In genomic region chr9:21565004-21565586, GRCm38 (mm10) we compare ENCODE assay signal across 28 mouse cellular contexts. TPM values are rescaled to one million over a fixed set of nuclear protein-coding genes. Genes with fewer than 3 reads are reported as not detected.
DNase-seq lines count a peak whose midpoint lies in the region; ATAC-seq lines count a peak whose summit lies in the region.
"Had no signal": no experiment of that assay in that cellular context is flagged by ENCODE, and none has a peak within 500 bp of the region (broad histone marks: within the 10 kb centered on the region; RNA-seq: fewer than 3 reads in every experiment).

No protein-coding gene starts in this region.

- H3K27me3 ChIP-seq in megakaryocyte, embryonic 14.5 days (replicated peaks) = no peaks in the 10 kb centered on the region
- no peaks in the 10 kb centered on the region for H3K27me3 ChIP-seq in liver, embryonic 13.5 days
- H3K27me3 ChIP-seq in hindbrain, embryonic 12.5 days = no peaks in the 10 kb centered on the region
- H3K27me3 ChIP-seq: kidney, embryonic 15.5 days; neural tube, embryonic 13.5 days had no signal

- H3K4me2 ChIP-seq in liver, embryonic 13.5 days = peak overlapping the region; percentile 30
- no peak overlapping the region for H3K4me2 ChIP-seq in hindbrain, embryonic 12.5 days (replicated peaks)
- H3K4me2 ChIP-seq: hindbrain, embryonic 14.5 days; kidney, embryonic 15.5 days; midbrain, embryonic 11.5 days; neural tube, embryonic 13.5 days had no signal

- H3K9me3 ChIP-seq in megakaryocyte, embryonic 14.5 days = no peaks in the 10 kb centered on the region
- H3K9me3 ChIP-seq in liver, embryonic 13.5 days (replicated peaks) = no peaks in the 10 kb centered on the region
- H3K9me3 ChIP-seq in hindbrain, embryonic 12.5 days (replicated peaks) = no peaks in the 10 kb centered on the region
- H3K9me3 ChIP-seq: kidney, embryonic 15.5 days; neural tube, embryonic 13.5 days had no signal

- H3K4me3 ChIP-seq in megakaryocyte, embryonic 14.5 days (replicated peaks) = peak overlapping the region; percentile 29
- H3K4me3 ChIP-seq in liver, embryonic 13.5 days (replicated peaks) = no peak overlapping the region
- H3K4me3 ChIP-seq in hindbrain, embryonic 12.5 days = no peak overlapping the region
- H3K4me3 ChIP-seq: kidney, embryonic 15.5 days; neural tube, embryonic 13.5 days had no signal

- 44% methylated on average over 4 of the region's 4 CpGs for WGBS in liver, embryonic 13.5 days (ENCODE audit: insufficient replicate concordance)
- WGBS in hindbrain, embryonic 12.5 days = 89% methylated on average over 4 of the region's 4 CpGs

- no peak for ATAC-seq in megakaryocyte, adult 5-6 weeks (ENCODE audit: poor library complexity, severe bottlenecking)
- ATAC-seq in erythroid progenitor cell, adult 5-6 weeks (replicated peaks; ENCODE audit: low FRiP score, poor library complexity, severe bottlenecking) = peak; percentile 40; the same call in 1 of the 2 replicates
- ATAC-seq in liver, embryonic 13.5 days (ENCODE audit: low read depth) = peak; percentile 76
- ATAC-seq in megakaryocyte progenitor cell, adult 5-6 weeks (replicated peaks; ENCODE audit: poor library complexity) = 0 out of 2 replicates have a peak, but pooled peaks have one; percentile 23
- no peak for ATAC-seq in frontal cortex, adult (ENCODE audit: low TSS enrichment)
- no peak for ATAC-seq in hindbrain, embryonic 12.5 days (ENCODE audit: low FRiP score)
- ATAC-seq: activated CD4-positive, CD25-positive, alpha-beta regulatory T cell, adult 4 months; forebrain, embryonic 16.5 days had no signal

- peak overlapping the region; percentile 45 for H3K9ac ChIP-seq in liver, embryonic 13.5 days
- H3K9ac ChIP-seq in hindbrain, embryonic 12.5 days = no peak overlapping the region
- H3K9ac ChIP-seq: hindbrain, embryonic 14.5 days; kidney, embryonic 15.5 days; neural tube, embryonic 13.5 days had no signal

- no peak for DNase-seq in liver, embryonic 13.5 days
- no peak for DNase-seq in c-Kit-positive CD71-positive TER-119-positive erythroid progenitor cells, embryonic 14.5 days (ENCODE audit: low spot score)
- DNase-seq: adrenal gland, adult 2 months; B cell, adult 2 months; cerebellum, adult 8-10 months; cerebellum, postnatal 36 days; gastrocnemius, postnatal 25 days; heart, postnatal 4 days; kidney, adult 11 months; kidney, postnatal 25 days; lung, postnatal 10 days; right cerebral cortex, postnatal 4 days; thymus, adult 2 months had no signal

- peaks cover 41% of the 10 kb centered on the region for H3K36me3 ChIP-seq in megakaryocyte, embryonic 14.5 days (replicated peaks; ENCODE audit: low read length)
- peaks cover 32% of the 10 kb centered on the region for H3K36me3 ChIP-seq in liver, embryonic 13.5 days
- H3K36me3 ChIP-seq in hindbrain, embryonic 12.5 days = peaks cover 21% of the 10 kb centered on the region

- H3K27ac ChIP-seq in liver, embryonic 13.5 days = peak overlapping the region; percentile 80
- no peak overlapping the region for H3K27ac ChIP-seq in hindbrain, embryonic 12.5 days
- H3K27ac ChIP-seq: hindbrain, embryonic 14.5 days; kidney, embryonic 15.5 days; macrophage; neural tube, embryonic 13.5 days had no signal

- H3K4me1 ChIP-seq in megakaryocyte, embryonic 14.5 days = peaks cover 46% of the 10 kb centered on the region
- peaks cover 60% of the 10 kb centered on the region for H3K4me1 ChIP-seq in liver, embryonic 13.5 days (replicated peaks)
- H3K4me1 ChIP-seq in hindbrain, embryonic 12.5 days = no peaks in the 10 kb centered on the region
- H3K4me1 ChIP-seq: kidney, embryonic 15.5 days had no signal

RNA-seq across cellular contexts. Expression of gene Carm1, which starts 18.4 kb away (rescaled TPM):
- 105 and 143 TPM in 2 replicates for polyA plus RNA-seq in megakaryocyte, embryonic 14.5 days (2012; ENCODE audit: insufficient read depth, low replicate concordance)
- total RNA-seq in megakaryocyte, adult 5-6 weeks (2015) = 19.1 and 26.3 TPM in 2 replicates
- 8.5 and 14.1 TPM in 2 replicates for total RNA-seq in megakaryocyte, adult 5-6 weeks (2017)
- 137 and 146 TPM in 2 replicates for total RNA-seq in erythroid progenitor cell, adult 5-6 weeks (2015; ENCODE audit: low replicate concordance)
- total RNA-seq in erythroid progenitor cell, adult 5-6 weeks (2017; ENCODE audit: low replicate concordance) = 95.5 and 100 TPM in 2 replicates
- polyA plus RNA-seq in liver, embryonic 13.5 days (2015; fragmentation: Nextera tagmentation; extraction: Ambion mirVana) = 15.5 and 16.9 TPM in 2 replicates
- total RNA-seq in megakaryocyte progenitor cell, adult 5-6 weeks (2015) = 49.4 and 56.5 TPM in 2 replicates
- total RNA-seq in megakaryocyte progenitor cell, adult 5-6 weeks (2017) = 21.1 and 21.8 TPM in 2 replicates
- 76.7 and 77.9 TPM in 2 replicates for polyA plus RNA-seq in hindbrain, embryonic 12.5 days (2016; fragmentation: Nextera tagmentation; extraction: Ambion mirVana)

RNA-seq across cellular contexts. Expression of gene Timm29, which starts 27.4 kb away (rescaled TPM):
- 4.0 and 8.8 TPM in 2 replicates for polyA plus RNA-seq in megakaryocyte, embryonic 14.5 days (2012; ENCODE audit: insufficient read depth, low replicate concordance)
- 20.5 and 22.2 TPM in 2 replicates for total RNA-seq in megakaryocyte, adult 5-6 weeks (2015)
- total RNA-seq in megakaryocyte, adult 5-6 weeks (2017) = 21.3 and 22.3 TPM in 2 replicates
- total RNA-seq in erythroid progenitor cell, adult 5-6 weeks (2015; ENCODE audit: low replicate concordance) = 21.3 and 26.4 TPM in 2 replicates
- total RNA-seq in erythroid progenitor cell, adult 5-6 weeks (2017; ENCODE audit: low replicate concordance) = 23.0 and 27.2 TPM in 2 replicates
- polyA plus RNA-seq in liver, embryonic 13.5 days (2015; fragmentation: Nextera tagmentation; extraction: Ambion mirVana) = 17.7 and 21.5 TPM in 2 replicates
- 43.8 and 44.9 TPM in 2 replicates for total RNA-seq in megakaryocyte progenitor cell, adult 5-6 weeks (2015)
- total RNA-seq in megakaryocyte progenitor cell, adult 5-6 weeks (2017) = 52.1 and 63.7 TPM in 2 replicates
- polyA plus RNA-seq in hindbrain, embryonic 12.5 days (2016; fragmentation: Nextera tagmentation; extraction: Ambion mirVana) = 56.5 and 61.0 TPM in 2 replicates

RNA-seq across cellular contexts. Expression of gene Yipf2, which starts 27.5 kb away (rescaled TPM):
- polyA plus RNA-seq in megakaryocyte, embryonic 14.5 days (2012; ENCODE audit: insufficient read depth, low replicate concordance) = 3.6 and 8.0 TPM in 2 replicates
- 5.2 and 5.4 TPM in 2 replicates for total RNA-seq in megakaryocyte, adult 5-6 weeks (2015)
- 5.9 and 8.7 TPM in 2 replicates for total RNA-seq in megakaryocyte, adult 5-6 weeks (2017)
- total RNA-seq in erythroid progenitor cell, adult 5-6 weeks (2015; ENCODE audit: low replicate concordance) = 1.7 TPM in 1 of 2 replicates, not detected in the other
- total RNA-seq in erythroid progenitor cell, adult 5-6 weeks (2017; ENCODE audit: low replicate concordance) = 1.5 and 5.8 TPM in 2 replicates
- polyA plus RNA-seq in liver, embryonic 13.5 days (2015; fragmentation: Nextera tagmentation; extraction: Ambion mirVana) = 8.8 and 10.2 TPM in 2 replicates
- 5.3 and 6.6 TPM in 2 replicates for total RNA-seq in megakaryocyte progenitor cell, adult 5-6 weeks (2015)
- 15.5 and 19.0 TPM in 2 replicates for total RNA-seq in megakaryocyte progenitor cell, adult 5-6 weeks (2017)
- 19.4 and 21.5 TPM in 2 replicates for polyA plus RNA-seq in hindbrain, embryonic 12.5 days (2016; fragmentation: Nextera tagmentation; extraction: Ambion mirVana)

RNA-seq across cellular contexts. Expression of gene AB124611, which starts 39.1 kb away (rescaled TPM):
- polyA plus RNA-seq in megakaryocyte, embryonic 14.5 days (2012; ENCODE audit: insufficient read depth, low replicate concordance) = 44.7 and 70.3 TPM in 2 replicates
- 179 and 187 TPM in 2 replicates for total RNA-seq in megakaryocyte, adult 5-6 weeks (2015)
- total RNA-seq in megakaryocyte, adult 5-6 weeks (2017) = 290 and 296 TPM in 2 replicates
- 35.0 and 42.3 TPM in 2 replicates for total RNA-seq in erythroid progenitor cell, adult 5-6 weeks (2015; ENCODE audit: low replicate concordance)
- total RNA-seq in erythroid progenitor cell, adult 5-6 weeks (2017; ENCODE audit: low replicate concordance) = 17.2 and 18.6 TPM in 2 replicates
- 3.5 and 4.1 TPM in 2 replicates for polyA plus RNA-seq in liver, embryonic 13.5 days (2015; fragmentation: Nextera tagmentation; extraction: Ambion mirVana)
- 17.9 and 28.6 TPM in 2 replicates for total RNA-seq in megakaryocyte progenitor cell, adult 5-6 weeks (2015)
- 29.6 and 45.9 TPM in 2 replicates for total RNA-seq in megakaryocyte progenitor cell, adult 5-6 weeks (2017)
- polyA plus RNA-seq in hindbrain, embryonic 12.5 days (2016; fragmentation: Nextera tagmentation; extraction: Ambion mirVana) = 3.7 and 6.0 TPM in 2 replicates
- total RNA-seq: ES-E14; layer of hippocampus, adult 18-20 months had no signal

RNA-seq across cellular contexts. Expression of gene Smarca4, which starts 50.9 kb away (rescaled TPM):
- 87.8 and 89.2 TPM in 2 replicates for polyA plus RNA-seq in megakaryocyte, embryonic 14.5 days (2012; ENCODE audit: insufficient read depth, low replicate concordance)
- total RNA-seq in megakaryocyte, adult 5-6 weeks (2015) = 41.7 and 43.5 TPM in 2 replicates
- 46.0 and 56.5 TPM in 2 replicates for total RNA-seq in megakaryocyte, adult 5-6 weeks (2017)
- total RNA-seq in erythroid progenitor cell, adult 5-6 weeks (2015; ENCODE audit: low replicate concordance) = 48.2 and 58.4 TPM in 2 replicates
- 61.2 and 65.4 TPM in 2 replicates for total RNA-seq in erythroid progenitor cell, adult 5-6 weeks (2017; ENCODE audit: low replicate concordance)
- polyA plus RNA-seq in liver, embryonic 13.5 days (2015; fragmentation: Nextera tagmentation; extraction: Ambion mirVana) = 26.5 and 29.5 TPM in 2 replicates
- total RNA-seq in megakaryocyte progenitor cell, adult 5-6 weeks (2015) = 58.8 and 63.2 TPM in 2 replicates
- total RNA-seq in megakaryocyte progenitor cell, adult 5-6 weeks (2017) = 64.0 and 71.1 TPM in 2 replicates
- polyA plus RNA-seq in hindbrain, embryonic 12.5 days (2016; fragmentation: Nextera tagmentation; extraction: Ambion mirVana) = 173 and 181 TPM in 2 replicates

Comparison
In these comparisons a context has a peak if more than half of its experiments do, and no peak if none do; other contexts are left out.
1. ATAC-seq: peak in erythroid progenitor cell, adult 5-6 weeks (single experiment), liver, embryonic 13.5 days (single experiment) and megakaryocyte progenitor cell, adult 5-6 weeks (single experiment); none in megakaryocyte, adult 5-6 weeks (single experiment), frontal cortex, adult (single experiment) and hindbrain, embryonic 12.5 days (single experiment).